Mouse (Mus musculus): ENCODE measurements at regions not wholly inside any gene's neighbourhood (a gene's known extent, or its start where the extent isn't known, plus 50 kb on each side); places are given as distances from the start of the nearest gene placed in this dataset.

DNA sequence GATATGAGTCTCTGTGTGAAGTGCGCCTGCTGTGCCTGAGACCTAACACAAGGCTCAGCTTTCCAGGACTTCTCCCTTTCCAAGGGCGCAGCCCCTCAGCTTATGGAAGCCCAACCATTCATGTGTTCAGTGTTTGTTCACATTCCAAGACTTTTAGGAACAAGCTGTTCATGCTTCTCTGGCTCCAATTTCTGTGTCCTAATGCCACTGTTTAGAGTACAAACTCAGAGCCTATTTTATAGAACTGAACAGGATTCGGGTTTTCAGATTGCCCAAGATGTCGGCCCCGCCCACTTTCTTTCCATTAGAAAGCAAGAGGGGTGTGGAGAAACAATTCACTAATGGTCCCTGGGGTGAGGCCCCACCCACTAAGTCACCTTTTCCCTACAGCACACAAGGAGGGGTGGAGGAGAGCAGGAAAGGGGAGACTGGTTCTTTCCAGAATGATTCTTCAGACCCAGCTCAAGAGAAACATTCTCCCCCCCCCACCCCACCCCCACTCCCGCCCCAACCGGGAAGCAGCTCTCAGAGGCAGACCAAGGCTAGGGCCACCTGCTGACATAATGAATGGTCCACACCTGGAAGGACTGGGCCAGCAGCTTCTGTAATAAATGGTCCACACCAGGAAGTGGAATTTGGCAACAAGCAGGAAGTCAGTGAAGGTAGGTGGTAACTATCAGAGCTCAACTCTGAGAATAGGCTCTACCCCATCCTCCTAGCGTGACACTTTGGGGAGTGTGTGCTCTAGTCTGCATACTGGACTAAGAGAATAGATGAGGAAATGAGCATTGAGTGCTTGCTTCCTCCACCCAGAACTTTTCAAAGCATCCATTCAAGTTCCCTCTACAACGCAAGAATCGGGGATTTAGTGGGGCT lies 120.2 kb upstream of the Zfp648 start:
- DNase-seq (ENCODE audit: low spot score in 2 of 2): no peak

- no peak for DNase-seq (ENCODE audit: low spot score in 2 of 2)
Measured at GRCm38 (mm10) chr1:154086145-154086544, 114.8 kb upstream of the Zfp648 start.

DNA sequence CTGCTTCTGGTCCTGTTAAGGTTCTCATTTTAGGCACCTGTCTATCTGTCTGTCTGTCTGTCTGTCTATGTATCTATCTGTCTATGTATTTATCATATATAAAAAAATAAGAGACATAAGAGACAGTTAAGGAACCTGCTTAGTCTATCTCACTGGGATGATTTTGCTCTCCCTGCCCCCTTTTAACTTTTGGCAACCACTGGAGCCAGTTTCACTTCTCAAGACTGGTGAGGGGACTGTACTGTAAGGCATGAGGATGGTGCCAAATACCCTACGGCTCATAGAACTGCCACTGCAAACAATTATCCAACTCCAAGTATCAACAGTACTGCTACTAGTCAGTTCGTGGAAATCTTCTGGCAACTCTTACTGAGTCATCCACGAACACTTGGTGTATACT lies 111.2 kb upstream of the Zfp648 start:
- no peak for DNase-seq (ENCODE audit: low spot score in 2 of 2)

DNA sequence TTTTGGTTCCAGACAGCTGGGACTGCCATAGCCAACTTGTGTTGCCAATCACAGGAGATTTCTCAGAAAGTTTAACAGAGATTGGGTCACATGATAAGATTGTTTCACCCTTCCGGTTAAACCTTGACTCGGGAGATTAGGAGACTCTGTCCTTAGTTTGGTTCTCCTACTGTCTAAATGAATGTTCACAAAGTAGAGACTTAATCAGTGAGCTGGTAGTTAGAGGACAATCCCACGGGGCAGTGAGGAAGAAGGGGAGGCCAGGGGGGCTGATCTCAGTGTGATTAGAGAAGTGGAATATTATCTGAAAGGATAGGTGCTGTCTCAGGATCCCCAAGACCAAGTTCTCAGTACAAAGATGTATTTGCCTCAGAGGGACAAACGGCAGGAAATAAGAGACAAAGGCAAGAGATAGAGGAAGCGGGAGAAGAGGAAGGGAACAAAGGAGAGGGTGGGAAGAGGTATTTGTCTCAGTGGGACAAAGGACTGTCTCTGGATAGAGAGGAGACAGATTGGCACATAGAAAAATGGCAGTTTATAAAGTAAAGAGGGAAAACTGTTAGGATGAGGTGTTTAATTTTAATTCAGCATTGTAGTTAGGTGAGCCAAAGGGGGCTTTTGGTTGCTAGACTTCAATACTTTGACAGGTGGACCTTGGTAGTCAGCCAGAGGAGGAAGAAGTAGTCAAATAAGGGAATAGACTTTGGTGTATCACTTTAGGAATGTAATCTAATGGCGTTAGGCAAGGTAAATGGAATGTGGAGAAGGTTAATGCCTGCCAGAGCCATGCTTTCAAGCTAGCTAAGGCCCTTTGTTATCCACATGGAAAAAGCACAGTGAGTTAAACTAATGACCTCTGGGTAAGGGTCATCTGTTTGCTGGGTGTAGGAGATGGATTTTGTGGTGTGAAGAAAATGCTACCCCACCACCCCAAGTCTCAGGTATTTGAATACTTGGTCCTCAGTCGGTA lies 110.2 kb upstream of the Zfp648 start:
- no peak for DNase-seq (ENCODE audit: low spot score in 2 of 2)

DNA sequence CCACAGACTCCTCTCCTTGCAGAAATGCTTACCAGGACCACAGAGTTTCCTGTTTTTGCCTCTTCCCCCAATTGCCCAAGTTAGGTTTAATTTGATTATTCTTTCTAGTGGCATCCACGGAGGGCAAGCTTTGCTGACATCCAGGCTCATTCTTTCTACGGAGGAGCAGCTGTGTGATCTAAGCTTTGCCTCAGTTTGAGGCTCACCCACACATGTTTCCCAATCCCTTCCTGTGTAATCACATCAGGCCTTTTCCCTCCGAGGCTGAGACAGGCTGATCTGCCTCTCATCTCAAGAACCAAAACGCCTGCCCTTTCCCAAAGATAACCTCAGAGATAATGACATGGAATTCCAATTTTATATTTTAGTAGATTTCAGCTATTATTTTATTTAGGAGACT lies 107.4 kb upstream of the Zfp648 start:
- DNase-seq (ENCODE audit: low spot score in 2 of 2): no peak

- no peak for DNase-seq (ENCODE audit: low spot score in 2 of 2)
Measured at GRCm38 (mm10) chr1:154094357-154094756, 106.6 kb upstream of the Zfp648 start.

GRCm38 (mm10) chr1:154096113-154096512 lies 104.9 kb upstream of the Zfp648 start:
- no peak for DNase-seq (ENCODE audit: low spot score in 2 of 2)

- no peak for DNase-seq (ENCODE audit: low spot score in 2 of 2)
Measured at GRCm38 (mm10) chr1:154096911-154097310, 104.1 kb upstream of the Zfp648 start.

DNA sequence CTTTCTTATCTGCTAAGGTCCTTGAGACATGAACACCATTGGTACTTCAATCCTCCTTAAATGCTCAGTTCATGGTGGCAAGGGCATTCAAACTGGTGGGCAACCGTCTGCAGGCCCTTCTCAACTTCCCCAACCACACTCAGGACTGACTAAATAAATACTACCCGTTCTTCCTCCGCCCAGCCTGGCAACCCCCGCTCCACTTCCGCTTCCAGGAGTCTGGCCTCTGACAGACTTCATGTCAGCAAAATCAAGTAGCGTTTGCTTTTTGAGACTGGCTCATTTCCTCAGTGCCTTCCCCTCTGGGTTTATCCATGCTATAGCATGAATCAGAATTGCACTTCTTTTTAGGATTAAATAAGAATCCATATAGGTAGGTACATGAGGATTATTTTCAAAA lies 103.3 kb upstream of the Zfp648 start:
- no peak for DNase-seq (ENCODE audit: low spot score in 2 of 2)

DNA sequence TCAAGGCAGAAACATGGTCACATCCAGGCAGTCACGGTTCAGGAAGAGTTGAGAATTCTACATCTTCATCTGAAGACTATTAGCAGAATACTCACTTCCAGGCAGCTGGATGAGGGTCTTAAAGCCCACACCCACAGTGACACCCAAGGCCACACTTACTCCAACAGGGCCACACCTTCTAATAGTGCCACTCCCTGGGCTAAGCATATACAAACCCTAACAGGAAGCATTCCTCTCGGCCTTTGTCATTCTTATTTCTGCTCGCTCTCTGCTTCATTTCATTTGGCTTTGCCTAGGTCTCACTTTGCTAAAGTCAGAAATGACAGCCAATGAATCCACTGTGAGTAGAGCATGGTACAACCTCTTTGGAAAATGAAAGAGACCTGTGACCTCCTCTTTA lies 100.4 kb upstream of the Zfp648 start:
- no peak for DNase-seq (ENCODE audit: low spot score in 2 of 2)

GRCm38 (mm10) chr1:154101433-154101832 lies 99.6 kb upstream of the Zfp648 start:
- no peak for DNase-seq (ENCODE audit: low spot score in 2 of 2)

DNA sequence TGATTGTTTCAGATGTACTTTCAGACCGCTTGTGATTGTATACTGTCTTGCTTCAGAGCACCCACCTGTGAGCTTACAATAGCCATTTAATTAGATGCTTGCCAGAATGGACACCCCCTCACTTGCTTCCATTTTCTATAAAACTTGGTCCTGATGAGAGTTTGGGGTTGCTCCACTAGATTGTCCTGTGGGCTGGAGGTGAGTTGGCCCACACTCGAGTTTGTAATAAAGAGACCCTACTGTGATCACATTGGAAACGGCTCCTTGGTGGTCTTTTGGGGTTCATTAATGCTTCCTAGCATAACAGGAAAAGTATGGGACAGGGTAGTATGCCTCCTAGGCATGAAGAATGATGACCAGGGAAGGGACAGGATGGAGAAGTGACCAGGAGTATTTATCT lies 98.8 kb upstream of the Zfp648 start:
- DNase-seq (ENCODE audit: low spot score in 2 of 2): no peak

GRCm38 (mm10) chr1:154102871-154103596 lies 98.0 kb upstream of the Zfp648 start:
- DNase-seq (ENCODE audit: low spot score in 2 of 2): peak; percentile 72 to 80

DNA sequence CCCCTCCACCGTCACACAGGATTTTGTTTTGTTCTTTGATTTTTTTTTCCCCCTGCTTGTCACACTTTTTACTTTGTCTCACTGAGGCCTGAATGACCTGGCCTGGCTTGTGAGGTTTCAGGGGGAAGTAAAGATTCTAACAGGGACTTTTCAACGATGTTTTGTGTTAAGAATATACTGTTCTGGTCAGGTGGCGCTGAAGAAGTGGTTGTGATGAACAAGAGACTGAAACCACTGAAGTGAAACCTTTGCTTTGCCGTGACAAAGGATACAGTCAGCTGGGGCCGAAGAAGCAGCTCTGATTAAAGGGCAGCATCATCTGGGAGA lies 97.4 kb upstream of the Zfp648 start:
- DNase-seq (ENCODE audit: low spot score in 2 of 2): no peak

DNA sequence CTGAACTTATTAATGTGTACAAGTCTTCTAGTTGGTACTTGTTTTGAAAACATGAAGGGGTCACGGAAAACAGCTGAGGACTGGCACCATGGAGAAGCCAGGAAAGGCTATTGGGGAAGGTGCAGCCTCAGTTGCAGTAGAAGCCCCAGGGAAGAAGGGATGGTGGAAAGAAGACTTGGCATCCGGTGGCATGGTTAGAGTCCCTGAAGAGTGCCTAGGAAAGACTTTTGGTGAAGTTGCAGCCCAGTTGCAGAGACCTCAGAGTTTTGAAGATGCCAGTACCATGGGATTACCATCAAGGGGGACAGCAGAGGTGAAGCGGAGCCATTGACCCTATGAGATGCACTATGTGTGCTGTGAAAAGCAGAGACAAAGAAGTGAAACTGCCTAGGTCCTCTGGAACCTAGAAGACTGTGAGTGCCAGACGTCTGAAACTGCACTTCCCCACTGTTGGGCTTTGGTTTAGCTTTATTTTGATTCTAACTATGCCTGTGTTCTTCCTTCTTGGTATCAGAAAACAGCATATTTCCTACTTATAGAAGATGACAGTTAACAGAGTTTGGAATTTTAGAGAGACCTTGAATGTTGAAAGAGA lies 96.9 kb upstream of the Zfp648 start:
- no peak for DNase-seq (ENCODE audit: low spot score in 2 of 2)

DNA sequence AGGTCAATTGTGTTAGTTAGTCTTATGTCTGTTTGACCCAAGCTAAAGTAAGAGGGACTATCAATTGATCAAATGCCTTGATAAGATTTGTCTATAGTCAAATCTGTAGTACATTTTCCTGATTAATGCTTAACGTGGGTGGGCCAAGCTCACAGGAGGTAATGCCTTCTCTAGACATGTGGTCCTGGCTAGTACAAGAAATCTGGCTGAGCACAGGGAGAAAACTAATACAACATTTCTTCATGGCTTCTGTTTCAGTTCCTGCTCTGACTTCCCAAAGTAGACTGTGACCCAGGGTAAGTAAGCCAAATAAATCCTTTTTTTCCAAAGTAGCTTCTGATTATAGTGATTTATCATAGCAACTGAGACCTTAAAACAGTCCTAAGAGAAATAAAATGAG lies 96.2 kb upstream of the Zfp648 start:
- DNase-seq (ENCODE audit: low spot score in 2 of 2): no peak

GRCm38 (mm10) chr1:154112500-154112899 lies 88.5 kb upstream of the Zfp648 start:
- DNase-seq (ENCODE audit: low spot score in 2 of 2): no peak

DNA sequence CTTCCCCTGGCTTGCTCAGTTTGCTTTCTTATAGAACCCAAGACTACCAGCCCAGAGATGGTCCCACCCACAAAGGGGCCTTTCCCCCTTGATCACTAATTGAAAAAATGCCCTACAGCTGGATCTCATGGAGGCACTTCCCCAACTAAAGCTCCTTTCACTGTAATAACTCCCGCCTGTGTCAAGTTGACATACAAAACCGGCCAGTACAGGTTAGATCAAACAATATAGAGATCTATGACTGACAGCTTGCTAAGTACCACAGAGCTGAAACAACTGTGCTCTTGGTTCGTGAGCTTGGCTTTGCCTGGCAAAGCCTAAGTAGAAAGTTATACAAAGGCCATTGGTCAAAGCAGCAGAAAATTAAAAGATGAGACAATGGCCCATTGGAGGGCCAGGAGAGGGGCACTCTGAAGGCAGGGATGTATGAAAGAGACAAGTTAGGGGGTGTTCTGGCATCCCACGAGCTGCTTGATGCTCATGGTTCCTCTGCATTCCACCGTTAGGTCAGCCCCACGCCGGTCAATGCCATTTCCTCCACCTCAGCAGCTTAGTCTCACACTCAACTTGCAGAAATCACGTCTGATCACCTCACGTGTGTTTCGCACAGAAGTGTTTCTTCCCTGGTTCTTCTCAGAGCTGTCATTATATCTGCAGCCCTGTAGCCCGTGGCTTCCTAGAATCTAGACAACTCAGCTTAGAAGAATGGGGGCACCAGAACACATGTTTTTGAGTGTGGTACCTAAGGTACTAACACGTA lies 87.5 kb upstream of the Zfp648 start:
- no peak for DNase-seq (ENCODE audit: low spot score in 2 of 2)

GRCm38 (mm10) chr1:154116188-154116710 lies 84.7 kb upstream of the Zfp648 start:
- no peak for DNase-seq (ENCODE audit: low spot score in 2 of 2)

DNA sequence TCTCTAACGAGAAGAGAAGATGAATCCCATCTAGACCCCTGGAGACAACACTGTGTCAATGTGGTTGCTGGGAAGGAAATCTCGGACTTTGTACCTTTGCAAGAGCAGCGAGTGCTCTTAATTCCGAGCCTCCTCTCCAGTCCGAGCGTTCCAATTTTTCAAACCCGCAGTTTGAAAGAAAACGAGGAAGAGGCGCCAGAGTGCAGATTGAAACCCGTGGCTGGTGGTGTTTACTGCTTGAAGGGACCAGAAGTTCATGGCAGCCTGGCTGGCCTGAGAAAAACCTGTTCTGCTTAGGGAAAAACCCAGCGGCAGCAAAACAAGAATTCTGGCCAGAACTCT lies 83.7 kb upstream of the Zfp648 start:
- DNase-seq (ENCODE audit: low spot score in 2 of 2): no peak

All from left cerebral cortex, adult 9 months (tissue).